Mouse (Mus musculus) bone marrow, adult 2 months (tissue): Measurements from ENCODE around the gene Mta2.

Experiments
- CTCF ChIP-seq: fragments of 200-500 bp; IDR thresholded peaks from 2 replicates; pipeline ENCODE4 v1.5.1; 2011; ENCODE audit warnings: low read length, control low read depth; ENCODE audit not compliant: control insufficient read depth, insufficient read depth
- POLR2A ChIP-seq: fragments of 200-500 bp; IDR thresholded peaks from 2 replicates; pipeline ENCODE4 v1.6.1; 2011; ENCODE audit warnings: low read depth, mild to moderate bottlenecking, control low read depth, low read length, borderline replicate concordance; ENCODE audit not compliant: control insufficient read depth

GRCm38 (mm10) chr19:8966198-8966589 is 24.5 kb downstream of the Mta2 start:
- TF ChIP-seq POLR2A = no peak
- TF ChIP-seq CTCF = no peak
